Comparison of ENCODE assay signal across 8 mouse cellular contexts in genomic region chr8:85555181-85556145, GRCm38 (mm10). TPM values are rescaled to one million over a fixed set of nuclear protein-coding genes. Genes with fewer than 3 reads are reported as not detected.
DNase-seq lines count a peak whose midpoint lies in the region; ATAC-seq lines count a peak whose summit lies in the region.

Gene Dnaja2 (minus strand): TSS chr8:85555344.

- H3K4me2 ChIP-seq in hindbrain, embryonic 11.5 days (replicated peaks; ENCODE audit: low read depth, low read length): peak within 1 kb of the TSS; percentile 81

- no peaks in the 10 kb centered on the region for H3K4me1 ChIP-seq in hindbrain, embryonic 11.5 days (replicated peaks; ENCODE audit: control insufficient read depth, insufficient read depth, low read length)

- H3K9ac ChIP-seq in hindbrain, embryonic 11.5 days (ENCODE audit: low read depth, low read length): peak within 1 kb of the TSS; percentile 89

- 2% methylated on average over 49 of the region's 77 CpGs for WGBS in hindbrain, embryonic 11.5 days

- peak within 1 kb of the TSS; percentile 84 for H3K27ac ChIP-seq in hindbrain, embryonic 11.5 days (ENCODE audit: low read depth, low read length)

- peak; percentile 94 for DNase-seq in Muller cell, postnatal 12 days (ENCODE audit: inconsistent ontology term)
- peak; percentile 82 for DNase-seq in cerebellum, adult 9-10 months
- DNase-seq in frontal cortex, adult 2 months (ENCODE audit: extremely low spot score in 1 of 2, low spot score in 1 of 2): peak; percentile 59 to 89
- peak; percentile 97 for DNase-seq in hindbrain, embryonic 11.5 days (ENCODE audit: low spot score)
- peak; percentile 94 to 96 for DNase-seq in layer of hippocampus, postnatal 10 days (ENCODE audit: low spot score in 2 of 2)
- peak; percentile 91 for DNase-seq in lung, postnatal 10 days
- DNase-seq in retina, embryonic 14.5 days (ENCODE audit: low spot score): peak; percentile 94
- peak; percentile 96 for DNase-seq in thymus, postnatal 4 days

- 0 out of 2 replicates have a peak, but pooled peaks cover 2% of the 10 kb centered on the region for H3K36me3 ChIP-seq in hindbrain, embryonic 11.5 days (ENCODE audit: control insufficient read depth, insufficient read depth, low read length)

- peak within 1 kb of the TSS; percentile 92 for H3K4me3 ChIP-seq in hindbrain, embryonic 11.5 days (ENCODE audit: low read depth, low read length)

- no peaks in the 10 kb centered on the region for H3K27me3 ChIP-seq in hindbrain, embryonic 11.5 days (ENCODE audit: control insufficient read depth, insufficient read depth, low read length)

- H3K9me3 ChIP-seq in hindbrain, embryonic 11.5 days (ENCODE audit: control insufficient read depth, low read length): no peaks in the 10 kb centered on the region

- ATAC-seq in hindbrain, embryonic 11.5 days (ENCODE audit: low FRiP score): peak; percentile 95

RNA-seq across cellular contexts. Expression of gene Dnaja2, which starts in this region (rescaled TPM):
- polyA plus RNA-seq in frontal cortex, adult 2 months (2012; rRNA removed): 110 and 128 TPM in 2 replicates
- 209 and 215 TPM in 2 replicates for polyA plus RNA-seq in hindbrain, embryonic 11.5 days (2014; fragmentation: Nextera tagmentation; extraction: Ambion mirVana)
- 100 to 1,000 TPM; 167 to 191 TPM for total RNA-seq in layer of hippocampus, postnatal 10 days (2021)

Comparison
In these comparisons a context has a peak if more than half of its experiments do, and no peak if none do; other contexts are left out.
1. Peak in every context shown above with its lines: DNase-seq, ATAC-seq, H3K4me3 ChIP-seq and H3K27ac ChIP-seq.